ENCODE assay signal across 21 mouse cellular contexts in genomic region chr2:146595673-146596072, GRCm38 (mm10).
DNase-seq lines count a peak whose midpoint lies in the region; ATAC-seq and TF ChIP-seq lines count a peak whose summit lies in the region.
"Had no signal": no experiment of that assay in that cellular context is flagged by ENCODE, and none has a peak within 500 bp of the region (broad histone marks: within the 10 kb centered on the region; RNA-seq: fewer than 3 reads in every experiment).

No protein-coding gene starts in this region.

- 0 out of 2 replicates have a peak, but pooled peaks have one; percentile 25 for ATAC-seq in heart, embryonic 13.5 days (ENCODE audit: extremely low read depth, insufficient number of reproducible peaks, low FRiP score, low TSS enrichment)
- 0 out of 2 replicates have a peak, but pooled peaks have one; percentile 16 for ATAC-seq in intestine, embryonic 16.5 days
- no peak for ATAC-seq in intestine, postnatal 0 days
- no peak; the same call in 1 of the 2 replicates for ATAC-seq in lung, embryonic 14.5 days (ENCODE audit: insufficient read depth)
- ATAC-seq in liver, embryonic 16.5 days (ENCODE audit: low read depth), result peak; percentile 61
- ATAC-seq in hindbrain, embryonic 13.5 days (ENCODE audit: low FRiP score), result no peak
- ATAC-seq: CD4-positive, CD25-positive, alpha-beta regulatory T cell, adult 4 months; forebrain, embryonic 13.5 days; forebrain, postnatal 0 days had no signal

- no peak overlapping the region for H3K4me3 ChIP-seq in heart, embryonic 13.5 days
- no peak overlapping the region for H3K4me3 ChIP-seq in intestine, embryonic 16.5 days (ENCODE audit: low read length)
- H3K4me3 ChIP-seq in intestine, postnatal 0 days (ENCODE audit: low read depth, low read length), result no peak overlapping the region
- H3K4me3 ChIP-seq in lung, embryonic 14.5 days (ENCODE audit: low read depth, low read length), result no peak overlapping the region
- no peak overlapping the region for H3K4me3 ChIP-seq in liver, embryonic 16.5 days (ENCODE audit: low read depth, low read length)
- no peak overlapping the region for H3K4me3 ChIP-seq in hindbrain, embryonic 13.5 days
- H3K4me3 ChIP-seq: embryonic facial prominence, embryonic 10.5 days; forebrain, embryonic 13.5 days; heart, adult 2 months had no signal

- H3K9ac ChIP-seq in heart, embryonic 13.5 days, result no peak overlapping the region
- H3K9ac ChIP-seq in intestine, embryonic 16.5 days (ENCODE audit: low read depth, low read length), result no peak overlapping the region
- H3K9ac ChIP-seq in intestine, postnatal 0 days (ENCODE audit: low read depth, low read length), result no peak overlapping the region
- H3K9ac ChIP-seq in lung, embryonic 14.5 days, result no peak overlapping the region
- no peak overlapping the region for H3K9ac ChIP-seq in liver, embryonic 16.5 days (ENCODE audit: low read depth, low read length)
- no peak overlapping the region for H3K9ac ChIP-seq in hindbrain, embryonic 13.5 days
- H3K9ac ChIP-seq: forebrain, embryonic 13.5 days; forebrain, postnatal 0 days; hindbrain, embryonic 14.5 days had no signal

- DNase-seq in heart, postnatal 25 days (ENCODE audit: low spot score), result no peak
- DNase-seq in lung, embryonic 14.5 days, result peak; percentile 21
- no peak for DNase-seq in lung, postnatal 10 days
- DNase-seq: adrenal gland, adult 8-10 months; adrenal gland, postnatal 36 days; B cell, adult 2 months; cerebellum, adult 2 months; cerebellum, postnatal 10 days; forebrain, postnatal 0 days; gastrocnemius, postnatal 14 days; heart, adult 2 months had no signal

- no peaks in the 10 kb centered on the region for H3K36me3 ChIP-seq in heart, embryonic 13.5 days
- H3K36me3 ChIP-seq in intestine, embryonic 16.5 days (ENCODE audit: control insufficient read depth, insufficient read depth, low read length), result no peaks in the 10 kb centered on the region
- H3K36me3 ChIP-seq in intestine, postnatal 0 days (ENCODE audit: control insufficient read depth, insufficient read depth), result no peaks in the 10 kb centered on the region
- H3K36me3 ChIP-seq in lung, embryonic 14.5 days (ENCODE audit: insufficient read depth), result no peaks in the 10 kb centered on the region
- H3K36me3 ChIP-seq in liver, embryonic 16.5 days (ENCODE audit: control insufficient read depth, insufficient read depth), result no peaks in the 10 kb centered on the region
- no peaks in the 10 kb centered on the region for H3K36me3 ChIP-seq in hindbrain, embryonic 13.5 days
- H3K36me3 ChIP-seq: embryonic facial prominence, embryonic 10.5 days; G1E had no signal

- 57% methylated on average over 2 of the region's 2 CpGs for WGBS in heart, embryonic 13.5 days
- WGBS in intestine, embryonic 16.5 days, result 91% methylated on average over 2 of the region's 2 CpGs
- 72% methylated on average over 2 of the region's 2 CpGs for WGBS in intestine, postnatal 0 days
- WGBS in lung, embryonic 14.5 days, result 75% methylated on average over 2 of the region's 2 CpGs
- 47% methylated on average over 2 of the region's 2 CpGs for WGBS in liver, embryonic 16.5 days (ENCODE audit: insufficient replicate concordance)
- 90% methylated on average over 2 of the region's 2 CpGs for WGBS in hindbrain, embryonic 13.5 days

- no peaks in the 10 kb centered on the region for H3K9me3 ChIP-seq in heart, embryonic 13.5 days
- no peaks in the 10 kb centered on the region for H3K9me3 ChIP-seq in intestine, embryonic 16.5 days (ENCODE audit: control insufficient read depth, low read length)
- no peaks in the 10 kb centered on the region for H3K9me3 ChIP-seq in intestine, postnatal 0 days (ENCODE audit: control insufficient read depth)
- no peaks in the 10 kb centered on the region for H3K9me3 ChIP-seq in lung, embryonic 14.5 days (ENCODE audit: low read depth, low read length)
- H3K9me3 ChIP-seq in liver, embryonic 16.5 days (replicated peaks; ENCODE audit: control insufficient read depth, low read length), result no peaks in the 10 kb centered on the region
- H3K9me3 ChIP-seq in hindbrain, embryonic 13.5 days, result no peaks in the 10 kb centered on the region
- H3K9me3 ChIP-seq: embryonic facial prominence, embryonic 10.5 days; forebrain, embryonic 13.5 days; G1E had no signal

- TF ChIP-seq CTCF in intestine, postnatal 0 days (IDR thresholded peaks at IDR 0.05; ENCODE audit: low read depth), result no peak
- no peak for TF ChIP-seq CTCF in lung, embryonic 14.5 days (IDR thresholded peaks at IDR 0.05; ENCODE audit: low read depth)

- intact Hi-C loops in heart, postnatal 25 days (cut with DNase I), result no loop called here

- no peak overlapping the region for H3K27ac ChIP-seq in heart, embryonic 13.5 days (replicated peaks)
- no peak overlapping the region for H3K27ac ChIP-seq in intestine, embryonic 16.5 days (ENCODE audit: low read length)
- H3K27ac ChIP-seq in intestine, postnatal 0 days (ENCODE audit: low read depth, low read length), result no peak overlapping the region
- H3K27ac ChIP-seq in lung, embryonic 14.5 days (ENCODE audit: low read depth), result no peak overlapping the region
- no peak overlapping the region for H3K27ac ChIP-seq in liver, embryonic 16.5 days (ENCODE audit: low read length)
- no peak overlapping the region for H3K27ac ChIP-seq in hindbrain, embryonic 13.5 days
- H3K27ac ChIP-seq: embryonic facial prominence, embryonic 10.5 days; forebrain, embryonic 13.5 days; heart, adult 2 months; hindbrain, embryonic 14.5 days had no signal

- H3K4me2 ChIP-seq in heart, embryonic 13.5 days, result no peak overlapping the region
- H3K4me2 ChIP-seq in intestine, embryonic 16.5 days (ENCODE audit: low read depth, low read length), result no peak overlapping the region
- H3K4me2 ChIP-seq in intestine, postnatal 0 days (replicated peaks; ENCODE audit: low read depth), result no peak overlapping the region
- no peak overlapping the region for H3K4me2 ChIP-seq in lung, embryonic 14.5 days
- no peak overlapping the region for H3K4me2 ChIP-seq in liver, embryonic 16.5 days (ENCODE audit: low read depth, low read length)
- H3K4me2 ChIP-seq in hindbrain, embryonic 13.5 days, result no peak overlapping the region
- H3K4me2 ChIP-seq: forebrain, embryonic 13.5 days; hindbrain, embryonic 14.5 days had no signal

- no peaks in the 10 kb centered on the region for H3K4me1 ChIP-seq in heart, embryonic 13.5 days
- no peaks in the 10 kb centered on the region for H3K4me1 ChIP-seq in intestine, embryonic 16.5 days (ENCODE audit: control insufficient read depth, insufficient read depth, low read length)
- no peaks in the 10 kb centered on the region for H3K4me1 ChIP-seq in intestine, postnatal 0 days (replicated peaks; ENCODE audit: control insufficient read depth, insufficient read depth, low read length)
- no peaks in the 10 kb centered on the region for H3K4me1 ChIP-seq in lung, embryonic 14.5 days (ENCODE audit: insufficient read depth)
- no peaks in the 10 kb centered on the region for H3K4me1 ChIP-seq in liver, embryonic 16.5 days (ENCODE audit: control insufficient read depth, low read depth, low read length)
- no peaks in the 10 kb centered on the region for H3K4me1 ChIP-seq in hindbrain, embryonic 13.5 days (replicated peaks)
- H3K4me1 ChIP-seq: embryonic facial prominence, embryonic 10.5 days; forebrain, embryonic 13.5 days had no signal

- H3K27me3 ChIP-seq in heart, embryonic 13.5 days (replicated peaks), result no peaks in the 10 kb centered on the region
- H3K27me3 ChIP-seq in intestine, embryonic 16.5 days (replicated peaks; ENCODE audit: control insufficient read depth, insufficient read depth, low read length), result no peaks in the 10 kb centered on the region
- no peaks in the 10 kb centered on the region for H3K27me3 ChIP-seq in intestine, postnatal 0 days (replicated peaks; ENCODE audit: control insufficient read depth, insufficient read depth, low read length)
- no peaks in the 10 kb centered on the region for H3K27me3 ChIP-seq in lung, embryonic 14.5 days (ENCODE audit: insufficient read depth, low read length)
- no peaks in the 10 kb centered on the region for H3K27me3 ChIP-seq in liver, embryonic 16.5 days (ENCODE audit: control insufficient read depth, insufficient read depth, low read depth, low read length)
- no peaks in the 10 kb centered on the region for H3K27me3 ChIP-seq in hindbrain, embryonic 13.5 days
- H3K27me3 ChIP-seq: forebrain, embryonic 13.5 days had no signal

Comparison
In these comparisons a context has a peak if more than half of its experiments do, and no peak if none do; other contexts are left out.
1. ATAC-seq: peak in heart, embryonic 13.5 days (single experiment), intestine, embryonic 16.5 days (single experiment) and liver, embryonic 16.5 days (single experiment); none in intestine, postnatal 0 days (single experiment), lung, embryonic 14.5 days (single experiment) and hindbrain, embryonic 13.5 days (single experiment).